Mouse (Mus musculus): ENCODE measurements around the gene Zfhx3. TPM values are rescaled to one million over a fixed set of nuclear protein-coding genes. Genes with fewer than 3 reads are reported as not detected.

The Zfhx3 gene
- total RNA-seq, 2 experiments from 2014 or later: 3.4 to 4.3 TPM

DNA sequence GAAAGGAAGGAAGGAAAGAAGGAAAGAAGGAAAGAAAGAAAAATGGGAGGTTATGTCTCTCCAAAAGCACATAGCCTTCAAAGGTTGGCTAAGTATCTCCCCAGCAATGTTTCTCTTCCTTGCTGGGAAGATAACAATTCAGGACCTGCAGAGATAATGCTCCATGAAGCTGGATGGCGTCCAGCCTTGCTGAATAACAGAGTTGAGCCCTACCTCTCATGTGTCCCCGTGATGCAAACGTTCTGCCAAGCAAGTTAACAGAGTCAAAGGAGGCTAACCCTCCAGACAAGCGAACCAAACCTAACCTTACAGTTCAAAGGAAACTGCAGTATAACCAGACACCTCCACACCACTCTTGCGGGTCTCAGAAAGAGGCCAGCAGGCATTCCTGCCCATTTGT lies 681.2 kb downstream of the Zfhx3 start:
- no peak for DNase-seq (ENCODE audit: extremely low spot score in 1 of 2, low spot score in 1 of 2)

DNA sequence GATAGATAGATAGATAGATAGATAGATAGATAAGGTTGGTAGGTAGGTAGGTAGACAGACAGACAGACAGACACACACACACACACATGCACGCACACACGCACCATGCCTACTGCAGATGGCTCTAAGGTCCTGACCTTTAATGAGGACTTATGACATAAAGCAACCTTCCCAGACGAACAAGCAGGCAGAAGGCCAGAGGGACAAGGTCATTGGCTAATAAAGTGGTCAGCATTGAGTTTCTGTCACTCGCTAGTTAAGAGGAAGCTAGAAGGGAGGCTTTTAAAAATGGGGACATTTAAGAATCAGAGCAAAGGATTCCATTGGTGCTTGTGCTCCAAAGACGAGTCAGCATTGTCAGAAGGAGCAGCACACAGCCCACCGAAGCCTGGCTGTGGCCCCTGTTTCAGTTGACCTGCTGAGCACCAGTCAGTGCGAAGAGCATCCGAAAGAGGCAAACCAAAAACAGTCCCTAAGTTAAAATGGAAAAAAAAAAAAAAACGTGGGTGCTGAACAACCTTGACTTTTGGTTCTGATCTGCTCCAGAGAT lies 683.2 kb downstream of the Zfhx3 start:
- DNase-seq (ENCODE audit: extremely low spot score in 1 of 2, low spot score in 1 of 2): no peak

DNA sequence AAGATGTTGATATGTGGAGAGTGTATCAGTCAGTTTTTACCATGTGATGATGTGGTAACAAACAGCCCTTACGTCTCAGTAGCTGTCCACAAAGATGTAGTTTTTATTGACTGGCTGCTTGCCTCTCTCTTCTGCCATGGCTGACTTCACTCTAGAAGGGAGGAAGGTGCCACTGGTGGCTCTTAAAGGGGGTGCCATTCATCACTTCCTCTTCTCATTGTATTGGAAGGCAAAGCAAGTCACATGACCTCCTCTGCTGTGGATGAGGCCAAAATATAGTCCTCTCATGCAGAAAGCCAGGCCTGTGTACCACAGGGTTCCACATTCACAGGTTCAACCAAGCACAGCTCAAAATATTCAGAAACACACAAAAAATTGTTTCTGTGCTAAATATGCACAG lies 688.6 kb downstream of the Zfhx3 start:
- DNase-seq (ENCODE audit: extremely low spot score in 1 of 2, low spot score in 1 of 2): no peak

DNA sequence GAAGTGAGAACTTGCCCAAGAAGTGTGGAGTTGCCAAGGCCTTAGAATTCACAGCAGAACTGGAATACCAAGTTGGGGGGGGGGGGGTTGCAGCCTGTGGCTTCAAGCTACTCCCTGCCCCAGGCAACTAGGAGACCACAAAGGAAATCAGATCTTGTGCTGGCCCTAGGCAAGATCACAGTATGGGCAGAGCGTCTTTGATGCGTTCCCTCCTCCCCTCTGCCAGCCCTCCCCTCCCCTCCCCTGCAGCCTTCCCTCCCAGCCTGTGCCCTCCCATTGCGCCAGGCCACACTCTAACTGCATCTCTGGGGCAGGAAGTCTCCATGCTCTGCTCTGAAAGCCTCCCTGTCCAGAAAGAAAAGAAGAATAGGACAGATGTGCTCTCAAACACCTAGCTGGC lies 691.8 kb downstream of the Zfhx3 start:
- no peak for DNase-seq (ENCODE audit: extremely low spot score in 1 of 2, low spot score in 1 of 2)

DNA sequence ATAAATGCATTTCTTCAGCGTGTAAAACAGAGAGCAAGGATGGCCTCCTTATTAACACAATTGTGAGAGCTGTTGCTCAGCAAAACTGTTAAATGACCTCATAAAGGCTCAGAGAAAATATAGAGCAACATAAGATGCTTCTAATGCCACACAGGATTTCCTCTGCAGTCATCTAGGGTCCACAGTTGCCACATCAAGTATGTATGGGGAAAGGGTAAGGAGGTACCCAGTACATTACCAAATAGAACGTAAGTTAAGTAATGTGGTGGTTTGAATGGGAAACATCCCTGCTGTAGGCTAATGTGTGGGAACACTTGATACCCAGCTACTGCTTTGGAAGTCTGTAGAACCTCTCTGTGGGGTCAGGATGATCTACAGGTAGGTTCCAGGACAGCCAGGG lies 695.4 kb downstream of the Zfhx3 start:
- DNase-seq (ENCODE audit: extremely low spot score in 1 of 2, low spot score in 1 of 2): no peak

DNA sequence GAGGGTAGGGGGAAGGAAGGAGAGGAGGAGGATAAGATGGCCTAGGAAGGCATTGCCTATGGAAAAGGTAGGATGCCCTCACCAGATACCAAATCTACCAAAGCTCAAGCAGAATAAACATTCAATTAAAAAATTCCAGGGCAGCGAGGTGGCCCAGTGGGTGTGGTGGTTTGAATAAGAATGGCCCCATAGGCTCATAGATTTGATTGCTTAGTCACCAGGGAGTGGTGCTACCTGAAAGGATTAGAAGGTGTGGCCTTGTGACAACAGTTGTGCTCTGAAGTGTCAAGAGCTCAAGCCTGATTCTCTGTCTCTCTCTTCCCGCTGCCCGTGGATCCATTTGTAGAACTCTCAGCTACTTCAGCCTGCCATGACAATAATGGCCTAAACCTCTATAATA lies 703.2 kb downstream of the Zfhx3 start:
- no peak for DNase-seq (ENCODE audit: extremely low spot score in 1 of 2, low spot score in 1 of 2)

DNA sequence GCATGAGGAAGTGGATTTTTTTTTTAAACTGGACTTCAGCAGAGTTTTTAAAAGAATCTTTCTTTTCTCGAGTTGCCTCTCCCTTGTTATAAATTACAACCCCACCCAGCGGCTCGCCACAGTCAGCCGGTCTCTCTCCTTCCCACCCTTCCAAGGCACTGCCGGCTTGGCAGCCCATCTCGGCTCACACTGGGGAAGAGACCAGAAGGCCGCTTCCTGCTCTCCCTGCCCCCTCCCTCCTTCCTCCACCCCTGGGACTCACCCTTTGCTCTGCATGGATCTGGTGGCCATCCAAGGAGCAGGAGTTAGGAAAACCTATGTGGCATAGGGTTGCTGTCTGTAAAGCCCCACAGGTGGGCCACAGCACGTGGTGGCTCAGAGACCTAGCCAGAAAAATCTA lies 705.1 kb downstream of the Zfhx3 start:
- DNase-seq (ENCODE audit: extremely low spot score in 1 of 2, low spot score in 1 of 2): no peak

DNA sequence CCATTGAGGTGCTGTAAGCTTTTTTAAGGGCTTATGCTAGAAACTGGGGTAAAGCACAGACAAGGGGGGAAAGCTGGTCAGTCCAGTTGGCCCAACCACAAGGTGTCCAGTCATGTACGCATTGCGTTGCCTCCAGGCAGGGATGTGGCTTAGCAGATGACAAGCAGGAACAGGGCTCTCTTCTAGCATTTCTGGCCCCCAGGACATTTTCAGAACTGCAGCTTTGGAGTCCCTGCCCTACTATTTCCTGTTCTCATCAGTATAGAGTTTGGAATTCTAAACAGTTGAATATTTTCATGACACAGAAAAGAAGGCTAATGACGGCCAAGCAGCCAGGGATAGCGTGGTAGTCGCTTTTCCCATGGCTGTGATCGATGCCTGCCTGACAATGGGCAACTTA lies 706.5 kb downstream of the Zfhx3 start:
- no peak for DNase-seq (ENCODE audit: extremely low spot score in 1 of 2, low spot score in 1 of 2)

DNA sequence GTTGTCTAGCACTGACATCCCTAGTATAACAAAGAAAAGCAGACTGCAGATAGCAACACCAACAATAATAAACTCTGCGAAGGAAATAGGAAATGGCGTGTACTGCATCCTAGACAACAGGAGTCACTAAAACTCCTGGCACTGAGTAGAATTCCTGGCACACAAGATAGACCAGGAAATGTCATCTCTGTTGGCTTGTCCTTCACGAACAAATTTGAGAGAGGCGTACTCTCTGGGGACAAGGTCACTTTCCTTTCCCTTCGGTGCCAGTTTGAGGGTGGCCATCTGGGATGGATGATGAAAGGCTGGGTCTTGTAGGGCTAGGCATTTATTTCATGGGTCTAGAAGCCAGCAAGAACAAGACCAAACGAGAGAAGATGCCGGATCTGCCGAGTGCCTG lies 708.4 kb downstream of the Zfhx3 start:
- DNase-seq (ENCODE audit: extremely low spot score in 1 of 2, low spot score in 1 of 2): no peak

DNA sequence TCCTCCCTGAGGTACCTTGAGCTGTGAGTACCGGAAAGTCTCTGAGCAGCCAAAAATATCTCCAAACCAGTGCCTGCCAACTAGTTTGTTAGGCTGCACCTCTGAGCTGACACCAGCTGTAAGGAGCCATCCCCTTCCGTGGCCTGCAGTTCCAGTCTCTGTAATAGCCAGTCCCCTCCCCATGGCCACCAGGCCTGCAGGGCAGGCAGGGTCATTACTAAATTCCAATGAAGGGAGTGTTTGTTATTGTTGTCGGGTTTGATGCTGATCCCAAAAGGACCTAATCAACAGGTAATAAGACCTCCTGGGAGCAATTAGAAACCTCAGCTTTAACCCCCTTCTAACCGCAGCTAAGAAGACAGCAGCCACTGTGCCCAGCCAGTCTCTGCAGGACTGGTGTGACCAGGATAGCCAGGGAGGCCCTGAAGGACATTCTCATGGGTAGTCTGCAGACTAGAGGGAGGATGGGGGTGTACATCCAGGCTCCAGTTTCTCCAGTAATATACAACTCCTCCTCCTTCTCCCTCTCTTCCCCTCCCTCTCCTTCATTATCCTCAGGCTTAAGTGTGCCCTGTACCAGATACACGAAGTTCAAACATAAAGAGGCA lies 719.1 kb downstream of the Zfhx3 start:
- DNase-seq (ENCODE audit: extremely low spot score in 1 of 2, low spot score in 1 of 2): no peak

DNA sequence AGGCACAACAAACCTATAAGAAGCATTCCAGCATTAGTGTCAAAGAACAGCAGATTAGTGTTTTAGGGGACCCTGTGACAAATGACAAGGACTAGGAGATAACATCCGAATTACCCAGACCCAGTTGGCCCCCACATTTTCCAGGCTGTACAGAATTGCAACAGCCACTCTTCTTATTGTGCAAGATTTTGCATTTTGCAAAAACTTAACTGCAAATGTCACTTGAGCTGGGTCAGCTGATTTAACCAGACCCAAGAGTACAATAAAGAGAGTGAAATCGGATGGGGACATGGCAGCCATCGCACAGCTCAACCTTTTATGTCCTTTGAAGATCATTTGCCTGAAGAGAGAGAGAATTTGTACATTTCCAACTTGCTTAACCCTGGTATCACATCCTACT lies 720.3 kb downstream of the Zfhx3 start:
- DNase-seq (ENCODE audit: extremely low spot score in 1 of 2, low spot score in 1 of 2): no peak

DNA sequence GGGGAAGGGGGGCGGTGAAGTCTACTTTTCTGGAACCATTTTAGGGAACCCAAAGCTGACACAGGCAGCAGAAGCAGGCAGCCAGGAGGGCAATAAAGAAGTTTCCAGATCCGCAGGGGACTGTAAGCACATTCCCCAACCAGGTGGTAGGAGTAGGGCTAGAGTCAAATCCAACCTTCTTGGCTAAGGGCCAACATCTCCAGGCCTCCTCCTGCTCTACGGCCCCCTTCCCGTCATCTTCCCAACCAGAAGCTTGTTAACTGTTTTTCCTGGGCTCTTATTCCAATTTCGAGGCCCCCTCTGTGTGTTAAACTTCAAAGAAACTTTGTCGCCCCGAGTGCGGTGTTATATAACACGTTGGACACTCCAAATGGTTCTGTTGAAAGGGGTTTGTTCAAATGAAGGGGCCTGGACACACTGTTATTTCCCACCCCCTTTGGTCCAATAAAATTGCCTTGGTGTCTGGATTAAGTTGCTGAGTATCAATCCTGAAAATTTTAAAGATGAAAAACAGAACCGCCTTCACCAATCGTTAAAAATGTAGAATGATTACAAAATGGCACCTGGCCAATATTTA lies 729.6 kb downstream of the Zfhx3 start:
- DNase-seq (ENCODE audit: extremely low spot score in 1 of 2, low spot score in 1 of 2): no peak

DNA sequence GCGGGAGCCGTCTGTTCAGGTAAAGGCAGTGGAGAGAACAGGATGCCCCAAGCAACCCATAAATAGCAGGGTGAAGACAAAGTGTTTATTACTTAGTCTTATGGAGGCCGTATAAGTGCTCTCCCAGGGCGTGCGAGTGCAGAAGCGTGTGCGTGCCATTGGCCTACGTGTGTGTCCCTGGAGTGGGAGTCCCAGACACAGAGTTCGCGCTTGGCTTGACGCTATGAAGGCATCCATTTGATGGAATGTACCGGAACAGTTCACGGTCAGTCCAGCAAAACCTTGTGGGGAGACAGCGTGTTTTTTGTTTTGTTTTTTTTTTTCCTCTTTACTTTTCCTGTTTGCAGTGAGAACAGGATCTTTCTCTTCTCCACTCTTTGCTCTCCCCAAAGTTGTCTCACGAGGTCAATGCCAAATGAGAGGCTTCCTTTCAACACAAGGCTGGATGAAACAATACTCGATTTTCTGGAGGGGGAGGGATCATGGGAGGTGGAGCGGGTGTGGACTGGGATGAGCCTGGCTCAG lies 732.6 kb downstream of the Zfhx3 start:
- DNase-seq (ENCODE audit: extremely low spot score in 1 of 2, low spot score in 1 of 2): no peak

DNA sequence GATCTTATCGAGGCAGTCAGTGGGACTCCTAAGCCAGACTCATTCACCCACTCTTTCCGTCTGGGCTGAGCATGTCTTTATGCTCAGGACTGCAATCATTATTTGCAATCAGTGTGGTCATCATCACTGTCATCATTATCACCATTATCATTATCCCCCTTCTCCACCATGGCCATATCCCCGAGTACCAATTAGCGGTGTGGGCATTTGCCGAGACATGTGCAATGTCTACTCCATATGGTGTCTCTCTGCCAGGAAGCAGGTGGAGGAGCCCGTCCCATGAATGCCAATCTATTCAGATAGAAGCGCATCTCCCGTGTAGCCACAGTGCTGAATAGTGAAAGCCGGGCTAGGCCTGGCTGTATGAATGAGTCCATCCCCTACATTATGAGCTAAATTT lies 747.2 kb downstream of the Zfhx3 start:
- no peak for DNase-seq (ENCODE audit: extremely low spot score in 1 of 2, low spot score in 1 of 2)

DNA sequence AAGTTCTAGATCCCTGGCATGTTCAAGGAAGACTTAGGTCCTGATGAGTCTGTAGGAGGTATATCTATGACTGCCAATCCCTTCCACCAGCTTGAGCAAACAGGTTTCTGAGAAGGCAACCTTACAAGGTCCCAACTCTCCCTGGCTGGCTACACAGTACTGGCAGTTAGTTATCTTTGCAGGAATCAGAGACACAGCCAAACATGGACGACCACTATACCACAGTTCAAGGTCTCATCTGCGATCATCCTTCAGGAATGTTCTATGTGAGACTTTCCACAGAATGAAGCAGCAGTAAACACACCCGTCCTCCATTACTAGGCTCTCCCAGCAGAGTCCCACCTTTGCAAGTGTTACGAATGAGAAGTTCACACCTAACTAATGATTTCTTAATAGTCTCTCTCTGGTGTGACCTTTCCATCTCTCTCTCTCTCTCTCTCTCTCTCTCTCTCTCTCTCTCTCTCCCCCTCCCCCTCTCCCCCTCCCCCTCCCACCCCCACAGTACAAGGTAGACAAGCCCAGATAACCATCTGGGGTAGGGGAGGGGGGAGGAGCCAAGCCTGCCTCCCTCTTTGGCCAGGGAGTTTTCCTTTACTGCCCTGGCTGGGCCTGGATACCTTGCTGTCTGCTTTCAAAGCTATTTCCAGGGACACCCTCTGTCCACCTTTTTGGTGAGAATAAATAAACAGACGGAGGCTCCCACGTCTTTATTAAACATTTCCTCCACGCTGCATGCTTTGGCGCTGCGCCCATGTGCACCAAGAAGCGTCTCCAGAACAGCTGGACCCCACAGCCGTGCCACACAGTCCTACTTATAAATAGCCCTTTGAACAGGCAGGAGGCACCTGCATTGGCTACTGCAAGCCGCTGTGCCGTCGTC lies 748.4 kb downstream of the Zfhx3 start:
- DNase-seq (ENCODE audit: extremely low spot score in 1 of 2, low spot score in 1 of 2): no peak

DNA sequence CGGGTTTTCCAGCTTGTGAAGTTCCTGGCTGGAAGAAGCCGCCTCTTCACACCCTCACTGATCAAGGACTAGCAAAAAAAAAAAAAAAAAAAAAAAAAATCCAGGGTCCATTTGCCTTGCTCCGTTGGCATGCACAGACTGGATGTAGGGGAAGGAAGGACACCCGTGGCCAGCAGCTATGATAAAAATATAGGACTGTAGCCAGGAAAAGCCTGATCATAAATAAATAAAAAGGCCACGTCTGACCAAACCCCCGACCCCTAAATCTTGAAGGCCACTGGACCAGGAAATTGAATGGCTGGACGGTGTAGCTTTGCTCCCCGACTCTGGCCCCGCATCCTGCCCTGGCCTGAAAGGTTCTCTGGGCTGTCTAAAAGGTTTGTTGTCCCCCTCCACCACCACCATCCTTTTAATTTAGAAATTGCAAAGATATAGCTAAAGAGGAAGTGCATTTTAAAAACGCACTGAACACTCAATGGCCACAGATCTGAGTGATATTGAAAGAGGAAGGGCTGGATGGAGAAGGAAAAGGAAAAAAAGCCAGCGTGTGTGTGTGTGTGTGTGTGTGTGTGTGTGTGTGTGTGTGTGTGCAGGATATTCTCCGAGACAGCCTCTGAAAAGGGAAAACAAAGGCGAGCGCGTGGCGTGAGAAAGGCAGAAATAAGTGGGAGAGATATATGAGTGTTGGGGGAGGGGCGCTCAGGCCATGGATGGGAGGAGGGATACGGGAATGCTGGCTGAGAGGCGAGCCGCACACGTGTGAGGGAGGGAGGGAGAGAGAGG lies 749.2 kb downstream of the Zfhx3 start:
- DNase-seq (ENCODE audit: extremely low spot score in 1 of 2, low spot score in 1 of 2): no peak

DNA sequence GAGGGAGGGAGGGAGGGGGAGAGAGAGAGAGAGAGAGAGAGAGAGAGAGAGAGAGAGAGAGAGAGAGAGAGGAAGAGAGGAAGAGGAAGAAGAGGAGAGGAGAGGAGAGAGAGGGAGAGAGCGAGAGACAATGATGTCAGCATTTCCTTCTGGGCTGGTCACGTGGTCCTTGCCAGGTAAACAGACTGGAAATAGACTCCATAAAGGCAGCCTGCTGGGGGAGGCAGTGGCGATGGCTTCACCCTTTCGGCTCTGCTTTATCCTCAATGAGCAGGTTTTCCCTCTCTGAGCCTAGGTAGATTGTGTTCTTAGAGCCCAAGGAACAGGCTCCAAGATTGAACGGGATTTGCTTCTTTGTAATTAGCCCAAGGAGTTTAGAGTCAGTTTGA lies 749.8 kb downstream of the Zfhx3 start:
- no peak for DNase-seq (ENCODE audit: extremely low spot score in 1 of 2, low spot score in 1 of 2)

DNA sequence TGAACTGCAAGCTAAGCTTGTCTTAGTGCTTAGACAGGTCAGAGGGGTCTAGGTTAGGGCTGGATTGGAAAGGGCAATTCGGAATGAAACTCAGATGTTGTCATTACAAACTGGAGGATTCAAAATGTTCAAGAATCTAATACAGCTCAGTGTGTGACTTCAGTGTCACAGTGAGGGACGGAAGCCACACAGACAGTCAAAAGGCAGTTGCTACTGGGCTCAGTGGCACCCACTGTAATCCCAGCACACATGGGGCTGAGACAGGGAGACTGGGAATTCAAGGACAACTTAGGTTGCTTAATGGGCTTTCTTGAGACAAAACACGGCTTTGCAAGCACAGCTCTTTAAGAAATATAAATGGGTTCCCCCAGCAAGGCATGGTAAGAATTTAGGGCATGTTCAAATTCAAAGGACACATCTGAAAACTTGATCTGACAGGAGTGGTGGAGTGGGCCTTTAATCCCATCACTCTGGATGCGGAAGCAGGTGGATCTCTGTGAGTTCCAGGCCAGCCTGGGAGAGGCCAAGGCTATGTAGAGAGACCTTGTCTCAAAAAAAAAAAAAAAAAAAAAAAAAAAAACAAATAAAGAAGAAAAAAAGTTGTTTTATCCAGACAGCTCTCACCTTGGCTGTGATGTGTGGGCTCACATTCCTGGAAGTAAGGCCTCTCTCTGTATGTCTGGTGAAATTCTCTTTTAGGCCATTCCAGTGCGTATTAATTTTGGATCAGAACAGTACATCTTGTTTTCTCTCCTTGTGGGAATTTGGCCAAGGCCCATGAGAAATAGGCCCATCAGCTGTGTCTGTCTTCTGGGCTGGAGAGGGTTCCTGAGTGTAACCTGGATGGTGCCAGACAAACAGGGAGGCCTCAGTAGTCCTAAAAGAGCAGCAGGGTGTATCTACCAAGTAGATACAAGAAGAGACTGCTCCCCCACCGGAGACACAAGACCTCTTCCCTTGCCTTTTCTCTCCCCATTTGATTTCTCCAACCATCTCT lies 750.5 kb downstream of the Zfhx3 start:
- DNase-seq (ENCODE audit: extremely low spot score in 1 of 2, low spot score in 1 of 2): no peak

DNA sequence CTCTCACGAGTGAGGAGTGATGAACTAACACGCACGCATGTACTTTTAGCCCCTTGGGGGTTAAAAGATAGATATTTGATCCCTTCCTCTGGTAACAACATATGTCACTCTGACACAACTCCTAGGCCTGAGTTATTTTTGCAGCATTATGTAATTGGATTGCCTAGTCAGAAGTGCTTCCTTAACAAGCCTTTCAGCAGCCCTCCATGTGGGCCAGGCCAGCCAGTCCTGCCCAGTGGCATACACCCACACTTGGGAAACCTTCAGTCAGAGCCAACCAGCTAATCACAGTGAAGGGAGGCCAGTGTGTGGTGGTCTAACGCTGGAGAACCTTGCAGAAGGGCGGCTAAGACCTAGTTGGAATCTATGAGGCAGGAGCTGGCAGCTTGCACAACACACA lies 751.4 kb downstream of the Zfhx3 start:
- no peak for DNase-seq (ENCODE audit: extremely low spot score in 1 of 2, low spot score in 1 of 2)

All from layer of hippocampus, postnatal 25 days (tissue).